Mouse (Mus musculus) lung, postnatal 0 days (tissue): ENCODE results near the gene Dclre1b. TPM values are rescaled to one million over a fixed set of nuclear protein-coding genes. Genes with fewer than 3 reads are reported as not detected.

Source experiments
- ATAC-seq: fragments of 200-750 bp; cut with Nextera tagmentation; 2 replicates; pipeline ENCODE4 v1.8.0; 2017; ENCODE audit warnings: moderate library complexity
- DNase-seq: peaks from one replicate; pipeline ENCODE4 v3.0.0-alpha.2; 2016; ENCODE audit warnings: low spot score
- H3K27ac ChIP-seq: fragments of 300-500 bp; sonication (generic); 2 replicates; pipeline ENCODE4 v1.5.1; 2014; ENCODE audit warnings: antibody characterized with exemption, mild to moderate bottlenecking, low read length, mixed read lengths
- H3K27me3 ChIP-seq: fragments of 300-500 bp; sonication (generic); replicated peaks from 2 replicates; pipeline ENCODE4 v1.6.1; 2014; ENCODE audit warnings: low read length, mixed read lengths; ENCODE audit not compliant: insufficient read depth
- H3K36me3 ChIP-seq: fragments of 300-500 bp; sonication (generic); 2 replicates; pipeline ENCODE4 v1.6.1; 2014; ENCODE audit warnings: low read length, mixed read lengths; ENCODE audit not compliant: insufficient read depth
- H3K4me1 ChIP-seq: fragments of 300-500 bp; sonication (generic); 2 replicates; pipeline ENCODE4 v1.6.1; 2014; ENCODE audit warnings: antibody characterized with exemption, low read depth, low read length, mixed read lengths; ENCODE audit not compliant: insufficient read depth
- H3K4me2 ChIP-seq: fragments of 300-500 bp; sonication (generic); replicated peaks from 2 replicates; pipeline ENCODE4 v1.6.1; 2014; ENCODE audit warnings: low read depth, mild to moderate bottlenecking, low read length, moderate library complexity, mixed read lengths
- H3K4me3 ChIP-seq: fragments of 300-500 bp; sonication (generic); 2 replicates; pipeline ENCODE4 v1.5.1; 2014; ENCODE audit warnings: low read depth, low read length
- H3K9ac ChIP-seq: fragments of 300-500 bp; sonication (generic); replicated peaks from 2 replicates; pipeline ENCODE4 v1.6.1; 2014; ENCODE audit warnings: low read depth, mild to moderate bottlenecking
- H3K9me3 ChIP-seq: fragments of 300-500 bp; sonication (generic); 2 replicates; pipeline ENCODE4 v1.6.1; 2016; ENCODE audit warnings: low read length, mixed read lengths
- CTCF ChIP-seq: IDR thresholded peaks from 2 replicates; pipeline ENCODE4 v1.5.1; 2016; ENCODE audit warnings: antibody characterized with exemption, mild to moderate bottlenecking
- EP300 ChIP-seq: IDR thresholded peaks from 2 replicates; pipeline ENCODE4 v1.6.1; 2016; ENCODE audit warnings: antibody characterized with exemption, mild to moderate bottlenecking, control low read depth
- WGBS: fragments of 180-500 bp; shearing (Covaris S2); extraction: QIAGEN DNeasy Blood & Tissue Kit; methylation state at CpG from one replicate; pipeline ENCODE4 v1.1.7; 2014; 5-methylcytosine and 5-hydroxymethylcytosine counted together
- polyA plus RNA-seq: library from polyadenylated mRNA; unstranded; fragments of >200 nt; fragmentation: Nextera tagmentation; extraction: Ambion mirVana; gene quantifications from 2 replicates; pipeline ENCODE4 v1.2.1, GENCODE M21; 2015

Gene Dclre1b
- polyA plus RNA-seq, 1 experiment from 2014 or later: 18.0 TPM

GRCm38 (mm10) chr3:103751558-103751957, 57.7 kb downstream of the Dclre1b start:
- ATAC-seq (no peak), DNase-seq (no peak)
- H3K36me3 ChIP-seq: peaks cover 74% of the 10 kb centered on the region
- TF ChIP-seq CTCF (no peak), EP300 (no peak)
- WGBS: 85% methylated on average over 2 of the region's 2 CpGs
- no peaks in the 10 kb centered on the region for H3K9me3 ChIP-seq
- H3K9ac ChIP-seq: no peak overlapping the region
- no peak overlapping the region for H3K4me2 ChIP-seq
- no peak overlapping the region for H3K27ac ChIP-seq
- H3K4me1 ChIP-seq: no peaks in the 10 kb centered on the region
- no peak overlapping the region for H3K4me3 ChIP-seq
- H3K27me3 ChIP-seq: no peaks in the 10 kb centered on the region

Other genes starting within 250 kb of the Dclre1b start
- 2.3 and 2.9 TPM in 2 replicates for gene Syt6, start 234.2 kb downstream of the Dclre1b start, polyA plus RNA-seq
- gene Atg4a-ps, start 163.4 kb downstream of the Dclre1b start, polyA plus RNA-seq: 0.15 and 0.35 TPM in 2 replicates
- 98.3 and 105 TPM in 2 replicates for gene Olfml3, start 71.4 kb downstream of the Dclre1b start, polyA plus RNA-seq
- gene Gm10964, start 70.1 kb downstream of the Dclre1b start, polyA plus RNA-seq: not detected in 2 replicates
- gene Hipk1, start 17.9 kb downstream of the Dclre1b start, polyA plus RNA-seq: 13.8 and 14.1 TPM in 2 replicates
- 15.1 and 16.3 TPM in 2 replicates for gene Ap4b1, start 76 bp upstream of the Dclre1b start, polyA plus RNA-seq
- 0.31 TPM in 1 of 2 replicates, not detected in the other for gene Gm43064, start 129 bp upstream of the Dclre1b start, polyA plus RNA-seq
- gene Bcl2l15, start 23.2 kb upstream of the Dclre1b start, polyA plus RNA-seq: 0.31 and 0.88 TPM in 2 replicates
- gene Ptpn22, start 50.4 kb upstream of the Dclre1b start, polyA plus RNA-seq: 1.5 and 2.4 TPM in 2 replicates
- 10.4 and 10.9 TPM in 2 replicates for gene Rsbn1, start 104.7 kb upstream of the Dclre1b start, polyA plus RNA-seq
- gene Phtf1, start 158.7 kb upstream of the Dclre1b start, polyA plus RNA-seq: 14.5 and 18.2 TPM in 2 replicates